Mouse (Mus musculus) MEL (cell line): ENCODE results near the gene Pard3. TPM values are rescaled to one million over a fixed set of nuclear protein-coding genes. Genes with fewer than 3 reads are reported as not detected.

ENCODE experiments used
- DNase-seq: peaks from one replicate; pipeline ENCODE4 v3.0.0; 2011; ENCODE audit warnings: low read depth, low spot score
- H3K27ac ChIP-seq: 2 replicates; pipeline ENCODE4 v1.5.1; 2012; ENCODE audit warnings: low read depth, mild to moderate bottlenecking, control low read depth, low read length, moderate library complexity; ENCODE audit not compliant: control insufficient read depth
- H3K27me3 ChIP-seq, 2 experiments: fragments of 150-350 bp in 1 of 2; sonication (generic) in 1 of 2; 2 replicates each; pipeline ENCODE4 v1.6.1; 2012; ENCODE audit warnings: low read length in 2 of 2, mild to moderate bottlenecking in 2 of 2, improper control_type of control experiment in 1 of 2, moderate library complexity in 1 of 2; ENCODE audit not compliant: insufficient read depth in 2 of 2, control insufficient read depth in 1 of 2
- H3K36me3 ChIP-seq, 2 experiments: 2 replicates each; pipeline ENCODE4 v1.6.1; 2012 to 2014; ENCODE audit warnings: low read length in 2 of 2, improper control_type of control experiment in 1 of 2, inconsistent platforms in 1 of 2, mild to moderate bottlenecking in 1 of 2; ENCODE audit not compliant: insufficient read depth in 2 of 2, control insufficient read depth in 1 of 2
- H3K4me1 ChIP-seq, 2 experiments: fragments of 150-350 bp in 1 of 2; sonication (generic) in 1 of 2; 2 replicates each; pipeline ENCODE4 v1.6.1; 2012; ENCODE audit warnings: low read length in 2 of 2, improper control_type of control experiment in 1 of 2, mild to moderate bottlenecking in 1 of 2; ENCODE audit not compliant: insufficient read depth in 2 of 2, control insufficient read depth in 1 of 2
- H3K4me3 ChIP-seq, 2 experiments: fragments of 150-350 bp in 1 of 2; sonication (generic) in 1 of 2; 2 replicates each; pipeline ENCODE4 v1.5.1; 2012; ENCODE audit warnings: low read depth in 2 of 2, low read length in 2 of 2, mild to moderate bottlenecking in 2 of 2, moderate library complexity in 2 of 2, control low read depth in 1 of 2, improper control_type of control experiment in 1 of 2; ENCODE audit not compliant: control insufficient read depth in 1 of 2, insufficient read depth in 1 of 2
- H3K79me2 ChIP-seq: 2 replicates; pipeline ENCODE4 v1.6.1; 2012; ENCODE audit warnings: mild to moderate bottlenecking, low read length, moderate library complexity; ENCODE audit not compliant: control insufficient read depth, poor library complexity, insufficient read depth
- H3K9ac ChIP-seq: 2 replicates; pipeline ENCODE4 v1.6.1; 2012; ENCODE audit warnings: low read depth, mild to moderate bottlenecking, control low read depth, low read length, moderate library complexity; ENCODE audit not compliant: control insufficient read depth, poor library complexity, severe bottlenecking
- H3K9me3 ChIP-seq: fragments of 150-350 bp; sonication (generic); replicated peaks from 2 replicates; pipeline ENCODE4 v1.6.1; 2012; ENCODE audit warnings: mild to moderate bottlenecking, low read length, improper control_type of control experiment, moderate library complexity; ENCODE audit not compliant: insufficient read depth
- E2F4 ChIP-seq: IDR thresholded peaks from 2 replicates; pipeline ENCODE4 v1.6.1; 2011; ENCODE audit warnings: low read depth, low read length, improper control_type of control experiment, borderline replicate concordance
- ELF1 ChIP-seq: IDR thresholded peaks from 2 replicates; pipeline ENCODE4 v1.6.1; 2014; ENCODE audit warnings: low read depth, mild to moderate bottlenecking, inconsistent platforms, low read length, improper control_type of control experiment, moderate library complexity
- EP300 ChIP-seq, 2 experiments: IDR thresholded peaks; 2 replicates each; pipeline ENCODE4 v1.6.1; 2011; ENCODE audit warnings: improper control_type of control experiment in 2 of 2, low read length in 2 of 2, low read depth in 1 of 2, mild to moderate bottlenecking in 1 of 2
- ETS1 ChIP-seq: IDR thresholded peaks from 2 replicates; pipeline ENCODE4 v1.6.1; 2012; ENCODE audit warnings: low read depth, mild to moderate bottlenecking, inconsistent platforms, low read length, improper control_type of control experiment, moderate library complexity
- JUND ChIP-seq: IDR thresholded peaks from 2 replicates; pipeline ENCODE4 v1.6.1; 2011; ENCODE audit warnings: low read depth, mild to moderate bottlenecking, improper control_type of control experiment, low read length
- MAFK ChIP-seq: IDR thresholded peaks from 2 replicates; pipeline ENCODE4 v1.6.1; 2011; ENCODE audit warnings: low read depth, mild to moderate bottlenecking, low read length, improper control_type of control experiment, borderline replicate concordance
- MXI1 ChIP-seq: IDR thresholded peaks from 2 replicates; pipeline ENCODE4 v1.6.1; 2011; ENCODE audit warnings: mild to moderate bottlenecking, low read depth, low read length, improper control_type of control experiment
- MYB ChIP-seq: IDR thresholded peaks from 2 replicates; pipeline ENCODE4 v1.6.1; 2011; ENCODE audit warnings: mild to moderate bottlenecking, low read depth, low read length, improper control_type of control experiment
- MYC ChIP-seq: IDR thresholded peaks from 2 replicates; pipeline ENCODE4 v1.6.1; 2011; ENCODE audit warnings: low read depth, mild to moderate bottlenecking, low read length, improper control_type of control experiment, moderate library complexity
- NELFE ChIP-seq: IDR thresholded peaks from 2 replicates; pipeline ENCODE4 v1.6.1; 2011; ENCODE audit warnings: low read depth, low read length, improper control_type of control experiment
- NRF1 ChIP-seq: IDR thresholded peaks from 2 replicates; pipeline ENCODE4 v1.6.1; 2014; ENCODE audit warnings: low read depth, mild to moderate bottlenecking, inconsistent platforms, low read length, improper control_type of control experiment, moderate library complexity; ENCODE audit not compliant: poor library complexity, insufficient read depth, severe bottlenecking
- POLR2A ChIP-seq, 2 experiments: IDR thresholded peaks; 2 replicates each; pipeline ENCODE4 v1.6.1; 2011 to 2012; ENCODE audit warnings: low read length in 2 of 2, mild to moderate bottlenecking in 2 of 2, control low read depth in 1 of 2, improper control_type of control experiment in 1 of 2, low read depth in 1 of 2, moderate library complexity in 1 of 2; ENCODE audit not compliant: control insufficient read depth in 1 of 2, insufficient read depth in 1 of 2, poor library complexity in 1 of 2
- SMC3 ChIP-seq: IDR thresholded peaks from 2 replicates; pipeline ENCODE4 v1.6.1; 2011; ENCODE audit warnings: low read depth, low read length, improper control_type of control experiment
- TAL1 ChIP-seq: IDR thresholded peaks from 2 replicates; pipeline ENCODE4 v1.6.1; 2012; ENCODE audit warnings: mild to moderate bottlenecking, inconsistent platforms, low read length, moderate library complexity, mixed read lengths
- ZMIZ1 ChIP-seq: IDR thresholded peaks from 2 replicates; pipeline ENCODE4 v1.6.1; 2012; ENCODE audit warnings: low read depth, mild to moderate bottlenecking, inconsistent platforms, low read length, improper control_type of control experiment, moderate library complexity
- polyA plus RNA-seq, 2 experiments: library from polyadenylated mRNA; stranded (reverse) in 1 of 2; unstranded in 1 of 2; fragments of >175 nt in 1 of 2; fragments of >200 nt in 1 of 2; gene quantifications; 2 replicates each; pipeline versions ENCODE4 v1.2.1 to v1.2.4; 2012; ENCODE audit warnings: low replicate concordance in 2 of 2, low read depth in 1 of 2; ENCODE audit not compliant: insufficient read length in 2 of 2, insufficient read depth in 1 of 2, missing spikeins in 1 of 2
- total RNA-seq: library from RNA; depleted of rRNA; stranded (reverse); fragments of 300-350 nt; gene quantifications from 2 replicates; pipeline ENCODE4 v1.2.3, GENCODE M21; 2012

Gene Pard3
- total and polyA plus RNA-seq, 3 experiments = not detected

DNA sequence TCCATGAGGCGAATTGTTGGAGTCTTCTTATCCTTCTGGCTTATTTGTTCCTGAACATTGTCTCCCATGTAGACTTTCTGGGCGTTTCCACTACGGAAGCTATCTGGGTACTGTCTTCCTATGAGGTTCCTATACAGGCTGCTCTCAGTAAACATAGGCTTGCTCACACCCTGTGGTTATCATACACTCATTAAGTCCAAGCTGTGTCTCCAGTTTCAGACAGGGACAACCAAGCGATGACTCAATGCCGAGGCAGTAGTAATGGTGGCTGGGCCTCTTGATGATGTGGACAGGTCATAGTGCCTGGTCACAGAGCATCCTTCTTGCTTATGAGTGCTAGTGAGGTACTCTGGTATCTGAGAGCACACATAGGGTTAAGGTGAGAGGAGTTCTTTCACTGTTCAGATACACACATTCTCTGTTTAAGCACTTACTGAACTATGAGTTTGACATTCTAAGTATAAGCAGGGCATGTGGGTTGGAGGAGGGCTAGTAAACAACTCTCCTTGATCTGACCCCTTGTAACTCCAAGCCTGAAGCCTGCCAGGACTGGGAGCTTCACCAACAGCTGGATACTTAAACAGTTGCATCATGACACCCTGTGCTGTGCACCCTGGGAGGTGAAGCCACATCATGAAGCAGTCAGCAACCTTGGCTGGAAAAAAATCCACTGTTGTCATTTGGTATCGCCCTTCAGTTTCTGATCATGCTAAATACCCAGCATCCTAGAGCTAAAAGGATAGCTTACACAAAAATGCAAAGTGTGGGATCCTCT, 385.6 kb downstream of the Pard3 start:
- H3K27ac ChIP-seq = no peak overlapping the region
- no peak overlapping the region for H3K4me3 ChIP-seq
- no peak for DNase-seq
- H3K4me1 ChIP-seq = no peaks in the 10 kb centered on the region
- H3K79me2 ChIP-seq = no peaks in the 10 kb centered on the region
- H3K9me3 ChIP-seq = no peaks in the 10 kb centered on the region; the same call in 1 of the 2 replicates
- no peak overlapping the region for H3K9ac ChIP-seq
- no peaks in the 10 kb centered on the region for H3K27me3 ChIP-seq
- TF ChIP-seq TAL1 (no peak), POLR2A (IDR thresholded peaks at IDR 0.05; ENCODE audit: control insufficient read depth in 1 of 2, insufficient read depth in 1 of 2, low read depth in 1 of 2, low read length in 2 of 2, poor library complexity in 1 of 2) (no peak), ZMIZ1 (no peak), EP300 (IDR thresholded peaks at IDR 0.05; ENCODE audit: low read depth in 1 of 2, low read length in 2 of 2) (no peak), SMC3 (no peak), MYB (no peak), MXI1 (no peak), ELF1 (no peak), JUND (no peak), MYC (no peak), NRF1 (no peak), NELFE (no peak)
- H3K36me3 ChIP-seq = no peaks in the 10 kb centered on the region

DNA sequence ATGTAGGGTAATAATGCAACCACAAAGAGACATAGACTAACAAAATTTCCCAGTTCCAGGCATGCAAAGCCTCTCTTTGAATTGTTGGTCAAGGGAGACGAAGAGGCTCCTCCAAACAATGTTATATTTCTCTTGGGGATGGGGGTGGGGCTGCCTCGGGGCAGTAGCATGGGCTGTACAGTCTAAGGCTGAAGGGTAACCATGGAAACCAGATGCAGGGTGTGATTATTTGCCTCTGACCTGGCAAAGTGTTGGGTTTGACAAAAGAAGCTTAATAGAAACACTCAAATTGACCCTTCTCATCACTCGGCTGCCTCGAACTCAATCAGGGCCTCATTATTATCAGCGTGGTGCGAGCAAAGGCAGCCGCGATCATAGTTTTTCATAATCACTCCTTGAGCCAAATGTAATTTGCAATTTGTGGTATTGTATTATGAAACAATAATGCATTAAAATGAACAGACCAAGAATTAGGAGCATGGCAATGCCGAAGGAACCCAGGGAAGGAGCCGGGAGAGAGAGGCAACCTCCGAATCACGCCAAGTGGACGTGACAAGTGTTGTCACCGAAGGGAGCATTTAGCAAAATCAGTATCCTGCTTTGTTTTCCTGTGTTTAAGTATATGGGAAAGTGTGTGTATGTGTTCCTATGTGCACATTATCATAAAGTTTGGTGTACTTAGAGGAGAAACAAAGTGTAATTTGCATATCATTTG, 387.4 kb downstream of the Pard3 start:
- Histone ChIP-seq H3K9ac (no peak overlapping the region), H3K27ac (no peak overlapping the region), H3K36me3 (no peaks in the 10 kb centered on the region), H3K27me3 (no peaks in the 10 kb centered on the region)
- no peak for DNase-seq
- no peak for TF ChIP-seq NRF1
- TF ChIP-seq, all 39 proteins: peak for 0
- Histone ChIP-seq H3K9me3 (no peaks in the 10 kb centered on the region; the same call in 1 of the 2 replicates), H3K4me1 (no peaks in the 10 kb centered on the region), H3K4me3 (no peak overlapping the region), H3K79me2 (no peaks in the 10 kb centered on the region)

DNA sequence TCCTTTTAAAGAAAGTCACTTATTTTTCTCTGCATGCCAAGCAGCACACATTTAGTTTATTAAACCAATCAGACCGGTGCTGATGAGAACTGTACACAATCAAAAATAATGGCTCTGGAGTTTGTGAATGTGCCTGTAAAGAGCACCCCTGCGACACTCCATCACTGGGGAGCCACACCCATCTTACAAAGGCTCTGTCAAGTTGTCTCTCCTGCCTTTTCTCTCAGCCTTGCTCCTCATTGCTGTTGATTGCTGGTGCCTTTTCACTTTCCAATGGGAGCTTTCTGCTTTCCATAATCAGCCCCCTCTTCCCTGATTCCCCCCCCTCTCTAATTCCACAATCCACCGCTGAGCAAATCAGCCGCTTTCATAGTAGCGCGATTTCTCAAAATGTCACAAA, 388.7 kb downstream of the Pard3 start:
- Histone ChIP-seq H3K9me3 (no peaks in the 10 kb centered on the region; the same call in 1 of the 2 replicates), H3K27ac (no peak overlapping the region), H3K9ac (no peak overlapping the region), H3K36me3 (no peaks in the 10 kb centered on the region), H3K27me3 (no peaks in the 10 kb centered on the region), H3K4me1 (no peaks in the 10 kb centered on the region)
- no peak for TF ChIP-seq MAFK
- no peak for TF ChIP-seq ETS1
- no peak for TF ChIP-seq E2F4
- TF ChIP-seq, all 39 proteins: peak for 0
- H3K79me2 ChIP-seq = no peaks in the 10 kb centered on the region
- no peak for DNase-seq
- no peak overlapping the region for H3K4me3 ChIP-seq
